Mouse (Mus musculus) intestine, embryonic 14.5 days (tissue): ENCODE measurements around the gene Tamm41. TPM values are rescaled to one million over a fixed set of nuclear protein-coding genes. Genes with fewer than 3 reads are reported as not detected.

Experiments used
- ATAC-seq: fragments of 200-750 bp; cut with Nextera tagmentation; replicated peaks from 2 replicates; pipeline ENCODE4 v1.8.0; 2017; ENCODE audit warnings: low read depth, moderate number of reproducible peaks, moderate TSS enrichment, moderate library complexity; ENCODE audit not compliant: low FRiP score, low TSS enrichment
- DNase-seq: peaks from one replicate; pipeline ENCODE4 v3.0.0-alpha.2; 2018; ENCODE audit warnings: low spot score
- H3K27ac ChIP-seq: fragments of 300-500 bp; sonication (generic); 2 replicates; pipeline ENCODE4 v1.5.1; 2014; ENCODE audit warnings: low read depth, mild to moderate bottlenecking, control low read depth
- H3K27me3 ChIP-seq: fragments of 300-500 bp; sonication (generic); replicated peaks from 2 replicates; pipeline ENCODE4 v1.6.1; 2014; ENCODE audit warnings: low read length, control low read depth; ENCODE audit not compliant: control insufficient read depth, insufficient read depth
- H3K36me3 ChIP-seq: fragments of 300-500 bp; sonication (generic); 2 replicates; pipeline ENCODE4 v1.6.1; 2014; ENCODE audit warnings: low read length, control low read depth; ENCODE audit not compliant: control insufficient read depth, insufficient read depth
- H3K4me1 ChIP-seq: fragments of 300-500 bp; sonication (generic); replicated peaks from 2 replicates; pipeline ENCODE4 v1.6.1; 2014; ENCODE audit warnings: low read length, control low read depth, mixed read lengths; ENCODE audit not compliant: control insufficient read depth, insufficient read depth
- H3K4me2 ChIP-seq: fragments of 300-500 bp; sonication (generic); 2 replicates; pipeline ENCODE4 v1.6.1; 2014; ENCODE audit warnings: low read length
- H3K4me3 ChIP-seq: fragments of 300-500 bp; sonication (generic); 2 replicates; pipeline ENCODE4 v1.5.1; 2014; ENCODE audit warnings: low read depth, low read length, control low read depth, mixed read lengths
- H3K9ac ChIP-seq: fragments of 300-500 bp; sonication (generic); 2 replicates; pipeline ENCODE4 v1.6.1; 2014; ENCODE audit warnings: mild to moderate bottlenecking, low read length
- H3K9me3 ChIP-seq: fragments of 300-500 bp; sonication (generic); 2 replicates; pipeline ENCODE4 v1.6.1; 2016; ENCODE audit warnings: low read length, control low read depth; ENCODE audit not compliant: control insufficient read depth
- WGBS: fragments of 180-500 bp; shearing (Covaris S2); extraction: QIAGEN DNeasy Blood & Tissue Kit; methylation state at CpG from one replicate; pipeline ENCODE4 v1.1.7; 2014; 5-methylcytosine and 5-hydroxymethylcytosine counted together
- polyA plus RNA-seq: library from polyadenylated mRNA; unstranded; fragments of >200 nt; fragmentation: Nextera tagmentation; extraction: Ambion mirVana; gene quantifications from 2 replicates; pipeline ENCODE4 v1.2.1, GENCODE M21; 2014

Gene Tamm41
- 73.3 and 77.2 TPM in 2 replicates for polyA plus RNA-seq

GRCm38 (mm10) chr6:115037103-115038094, at the start of gene Tamm41:
Tamm41 (minus strand) TSS chr6:115037876.
- Histone ChIP-seq H3K4me3 (peak within 1 kb of the TSS; percentile 97), H3K27me3 (no peaks in the 10 kb centered on the region), H3K9me3 (no peaks in the 10 kb centered on the region), H3K36me3 (peaks cover 24% of the 10 kb centered on the region), H3K4me1 (peaks cover 10% of the 10 kb centered on the region), H3K9ac (peak within 1 kb of the TSS; percentile 76), H3K4me2 (peak within 1 kb of the TSS; percentile 70), H3K27ac (no peak within 1 kb of the TSS)
- DNase-seq (peak; percentile 92), ATAC-seq (peak; percentile 91)
- under 1% methylated on average over 57 of the region's 57 CpGs for WGBS

- ATAC-seq (no peak), DNase-seq (no peak)
- Histone ChIP-seq H3K9me3 (no peaks in the 10 kb centered on the region), H3K9ac (no peak overlapping the region), H3K4me3 (no peak overlapping the region), H3K27me3 (no peaks in the 10 kb centered on the region), H3K4me2 (no peak overlapping the region), H3K36me3 (no peaks in the 10 kb centered on the region), H3K4me1 (no peaks in the 10 kb centered on the region), H3K27ac (no peak overlapping the region)
- WGBS = 57% methylated on average over 9 of the region's 9 CpGs
These were observed 47.7 kb upstream of the Tamm41 start for GRCm38 (mm10) chr6:115085274-115085841.

GRCm38 (mm10) chr6:115076781-115077575, 39.3 kb upstream of the Tamm41 start:
- ATAC-seq (no peak), DNase-seq (no peak)
- Histone ChIP-seq H3K4me3 (no peak overlapping the region), H3K27me3 (no peaks in the 10 kb centered on the region), H3K27ac (no peak overlapping the region), H3K4me2 (no peak overlapping the region), H3K9me3 (no peaks in the 10 kb centered on the region), H3K9ac (no peak overlapping the region), H3K4me1 (no peaks in the 10 kb centered on the region), H3K36me3 (no peaks in the 10 kb centered on the region)
- WGBS = 33% methylated on average over 9 of the region's 9 CpGs

GRCm38 (mm10) chr6:115072024-115072423, 34.3 kb upstream of the Tamm41 start:
- DNase-seq = no peak
- no peaks in the 10 kb centered on the region for H3K4me1 ChIP-seq
- no peak overlapping the region for H3K9ac ChIP-seq
- H3K4me3 ChIP-seq = no peak overlapping the region
- no peaks in the 10 kb centered on the region for H3K9me3 ChIP-seq
- no peak for ATAC-seq
- no peaks in the 10 kb centered on the region for H3K27me3 ChIP-seq
- H3K4me2 ChIP-seq = no peak overlapping the region
- no peak overlapping the region for H3K27ac ChIP-seq
- WGBS = 86% methylated on average over 2 of the region's 2 CpGs
- H3K36me3 ChIP-seq = no peaks in the 10 kb centered on the region

- WGBS = 32% methylated on average over 13 of the region's 13 CpGs
These were observed 27.9 kb upstream of the Tamm41 start for GRCm38 (mm10) chr6:115065411-115066241.

GRCm38 (mm10) chr6:115062605-115063350, 25.1 kb upstream of the Tamm41 start:
- H3K4me2 ChIP-seq = no peak overlapping the region
- WGBS = 67% methylated on average over 5 of the region's 5 CpGs

More at GRCm38 (mm10) chr6:115065411-115066241, 27.9 kb upstream of the Tamm41 start:
- Histone ChIP-seq H3K4me2 (no peak overlapping the region), H3K4me3 (no peak overlapping the region), H3K9ac (no peak overlapping the region), H3K4me1 (no peaks in the 10 kb centered on the region), H3K36me3 (no peaks in the 10 kb centered on the region), H3K9me3 (no peaks in the 10 kb centered on the region), H3K27ac (no peak overlapping the region), H3K27me3 (no peaks in the 10 kb centered on the region)
- ATAC-seq (no peak), DNase-seq (peak; percentile 73)

GRCm38 (mm10) chr6:115059227-115059626, 21.6 kb upstream of the Tamm41 start:
- Histone ChIP-seq H3K36me3 (no peaks in the 10 kb centered on the region), H3K9ac (no peak overlapping the region), H3K4me2 (no peak overlapping the region), H3K4me3 (no peak overlapping the region), H3K27me3 (no peaks in the 10 kb centered on the region), H3K4me1 (no peaks in the 10 kb centered on the region), H3K9me3 (no peaks in the 10 kb centered on the region), H3K27ac (no peak overlapping the region)
- ATAC-seq = no peak
- no peak for DNase-seq
- WGBS = 59% methylated on average over 5 of the region's 5 CpGs

More at GRCm38 (mm10) chr6:115062605-115063350, 25.1 kb upstream of the Tamm41 start:
- DNase-seq = no peak
- Histone ChIP-seq H3K9ac (no peak overlapping the region), H3K36me3 (no peaks in the 10 kb centered on the region), H3K27ac (no peak overlapping the region), H3K4me3 (no peak overlapping the region), H3K27me3 (no peaks in the 10 kb centered on the region), H3K4me1 (no peaks in the 10 kb centered on the region), H3K9me3 (no peaks in the 10 kb centered on the region)
- no peak for ATAC-seq
